Comparison of ENCODE assay signal across 12 mouse cellular contexts in the genomic region with DNA sequence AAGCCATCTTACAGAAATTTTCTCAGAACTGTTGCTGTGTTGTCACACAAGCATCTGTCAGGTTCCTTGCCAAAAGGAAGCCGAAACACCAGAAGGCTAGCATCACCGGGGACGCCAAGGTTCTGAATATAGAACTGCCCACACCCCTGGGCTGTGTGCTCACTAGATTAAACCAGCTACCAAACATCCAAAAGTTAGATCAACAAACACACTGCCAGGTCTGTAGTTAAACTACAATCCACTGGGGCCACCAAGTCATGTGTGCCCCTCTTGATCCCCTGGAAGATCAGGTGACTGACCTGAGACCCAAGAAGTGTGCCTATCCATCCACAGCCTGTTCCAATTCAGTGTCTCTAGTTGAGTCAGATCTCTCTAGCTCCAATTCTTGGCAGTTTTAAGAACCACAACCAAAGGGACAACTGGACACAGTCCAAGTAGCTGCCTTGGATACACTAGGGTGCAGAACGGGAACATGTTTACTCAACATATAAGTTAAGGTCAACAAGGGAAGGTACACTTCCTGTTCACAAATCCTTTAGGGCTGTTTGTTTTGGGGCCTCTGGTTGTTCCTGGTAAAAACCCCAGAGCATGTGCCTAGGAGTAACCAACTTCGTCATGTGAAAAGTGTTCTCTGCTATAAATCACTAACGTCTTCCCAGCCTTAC.
A peak's percentile ranks its signal among the peaks of the same experiment; 100 is the strongest.
DNase-seq lines count a peak whose midpoint lies in the region; ATAC-seq and TF ChIP-seq lines count a peak whose summit lies in the region.
"Had no signal": no experiment of that assay in that cellular context is flagged by ENCODE, and none has a peak within 500 bp of the region (broad histone marks: within the 10 kb centered on the region; RNA-seq: fewer than 3 reads in every experiment).

No protein-coding gene starts in this region.

- H3K79me2 ChIP-seq in liver, adult 2 months (ENCODE audit: control insufficient read depth, insufficient read depth, low read length) = no peaks in the 10 kb centered on the region

- TF ChIP-seq POLR2A in liver, adult 2 months (IDR thresholded peaks at IDR 0.05; ENCODE audit: extremely low read depth, insufficient read depth, low read length) = no peak

- DNase-seq in liver, adult 2 months (ENCODE audit: extremely low read depth, low read depth, low spot score) = peak; percentile 50
- no peak for DNase-seq in liver, embryonic 11.5 days (ENCODE audit: low spot score)
- peak; percentile 3 for DNase-seq in gonadal fat pad, adult 2 months (ENCODE audit: low read depth)
- peak; percentile 18 for DNase-seq in kidney, postnatal 10 days
- DNase-seq in right cerebral cortex, postnatal 25 days = peak; percentile 32
- DNase-seq in thymus, postnatal 14 days = no peak
- no peak for DNase-seq in cerebellum, adult 8-10 months
- DNase-seq: forebrain, postnatal 0 days had no signal

- no peaks in the 10 kb centered on the region for H3K9me3 ChIP-seq in liver, embryonic 11.5 days (ENCODE audit: control insufficient read depth, low read length)
- no peaks in the 10 kb centered on the region for H3K9me3 ChIP-seq in hindbrain, embryonic 16.5 days (ENCODE audit: control insufficient read depth, low read length)
- H3K9me3 ChIP-seq: heart, embryonic 13.5 days; lung, embryonic 15.5 days; midbrain, embryonic 15.5 days had no signal

- H3K27me3 ChIP-seq in liver, adult 2 months (ENCODE audit: control insufficient read depth, insufficient read depth, low read length) = no peaks in the 10 kb centered on the region
- H3K27me3 ChIP-seq in liver, embryonic 11.5 days (replicated peaks; ENCODE audit: control insufficient read depth, insufficient read depth, low read length) = no peaks in the 10 kb centered on the region
- no peaks in the 10 kb centered on the region for H3K27me3 ChIP-seq in hindbrain, embryonic 16.5 days (replicated peaks; ENCODE audit: control insufficient read depth, insufficient read depth, low read length)
- H3K27me3 ChIP-seq: heart, embryonic 13.5 days; lung, embryonic 15.5 days; midbrain, embryonic 15.5 days had no signal

- peaks cover 5% of the 10 kb centered on the region; the same call in 1 of the 2 replicates for H3K4me1 ChIP-seq in liver, adult 2 months (ENCODE audit: control insufficient read depth, insufficient read depth, low read length)
- no peaks in the 10 kb centered on the region for H3K4me1 ChIP-seq in liver, embryonic 11.5 days (replicated peaks; ENCODE audit: control insufficient read depth, insufficient read depth, low read length)
- H3K4me1 ChIP-seq in hindbrain, embryonic 16.5 days (ENCODE audit: control insufficient read depth, insufficient read depth, low read depth, low read length) = no peaks in the 10 kb centered on the region
- H3K4me1 ChIP-seq: midbrain, embryonic 15.5 days had no signal

- WGBS in liver, adult 2 months = 26% methylated on average over 6 of the region's 6 CpGs
- WGBS in liver, embryonic 11.5 days = 73% methylated on average over 6 of the region's 6 CpGs
- WGBS in hindbrain, embryonic 16.5 days = 81% methylated on average over 6 of the region's 6 CpGs

- H3K9ac ChIP-seq in liver, adult 2 months (ENCODE audit: low read depth, low read length) = no peak overlapping the region
- no peak overlapping the region for H3K9ac ChIP-seq in liver, embryonic 11.5 days (ENCODE audit: low read depth, low read length)
- H3K9ac ChIP-seq in hindbrain, embryonic 16.5 days (ENCODE audit: low read depth, low read length) = no peak overlapping the region
- H3K9ac ChIP-seq: forebrain, postnatal 0 days; heart, embryonic 13.5 days; lung, embryonic 15.5 days; midbrain, embryonic 15.5 days had no signal

- H3K27ac ChIP-seq in liver, adult 2 months (replicated peaks; ENCODE audit: insufficient read depth, low read depth, low read length) = no peak overlapping the region
- H3K27ac ChIP-seq in liver, embryonic 11.5 days (ENCODE audit: low read depth, low read length) = no peak overlapping the region
- no peak overlapping the region for H3K27ac ChIP-seq in hindbrain, embryonic 16.5 days (ENCODE audit: low read depth, low read length)
- H3K27ac ChIP-seq: heart, embryonic 13.5 days; lung, embryonic 15.5 days; midbrain, embryonic 15.5 days had no signal

- H3K4me3 ChIP-seq in liver, adult 2 months (ENCODE audit: insufficient read depth, low read depth, low read length) = no peak overlapping the region
- H3K4me3 ChIP-seq in liver, embryonic 11.5 days (ENCODE audit: low read depth, low read length) = no peak overlapping the region
- no peak overlapping the region for H3K4me3 ChIP-seq in hindbrain, embryonic 16.5 days (ENCODE audit: low read length)
- H3K4me3 ChIP-seq: heart, embryonic 13.5 days; lung, embryonic 15.5 days; midbrain, embryonic 15.5 days had no signal

- TF ChIP-seq CTCF in liver, adult 2 months (IDR thresholded peaks at IDR 0.05; ENCODE audit: low read depth, low read length) = no peak

- H3K4me2 ChIP-seq in liver, embryonic 11.5 days = no peak overlapping the region
- no peak overlapping the region for H3K4me2 ChIP-seq in hindbrain, embryonic 16.5 days (ENCODE audit: low read length)
- H3K4me2 ChIP-seq: heart, embryonic 13.5 days; lung, embryonic 15.5 days; midbrain, embryonic 15.5 days had no signal

- no peaks in the 10 kb centered on the region for H3K36me3 ChIP-seq in liver, adult 2 months (ENCODE audit: control insufficient read depth, insufficient read depth, low read length)
- no peaks in the 10 kb centered on the region for H3K36me3 ChIP-seq in liver, embryonic 11.5 days (ENCODE audit: control insufficient read depth, insufficient read depth, low read length)
- no peaks in the 10 kb centered on the region for H3K36me3 ChIP-seq in hindbrain, embryonic 16.5 days (ENCODE audit: control insufficient read depth, insufficient read depth, low read length)
- H3K36me3 ChIP-seq: heart, embryonic 13.5 days; lung, embryonic 15.5 days; midbrain, embryonic 15.5 days had no signal

- no peak for ATAC-seq in liver, embryonic 11.5 days (replicated peaks; ENCODE audit: low FRiP score)
- no peak for ATAC-seq in hindbrain, embryonic 16.5 days
- ATAC-seq: forebrain, postnatal 0 days; midbrain, embryonic 15.5 days had no signal

Comparison
In these comparisons a context has a peak if more than half of its experiments do, and no peak if none do; other contexts are left out.
1. DNase-seq: peak in liver, adult 2 months (single experiment), gonadal fat pad, adult 2 months (single experiment), kidney, postnatal 10 days (single experiment) and right cerebral cortex, postnatal 25 days (single experiment); none in liver, embryonic 11.5 days (single experiment), thymus, postnatal 14 days (single experiment) and cerebellum, adult 8-10 months (single experiment).